Mouse (Mus musculus): ENCODE results near the gene Lif.

- TF ChIP-seq CTCF (IDR thresholded peaks at IDR 0.05; ENCODE audit: borderline replicate concordance, extremely low read depth, insufficient read depth, insufficient read length) (no peak), POLR2A (IDR thresholded peaks at IDR 0.05; ENCODE audit: borderline replicate concordance, extremely low read depth, insufficient read depth, insufficient read length, poor library complexity, severe bottlenecking) (no peak)
Measured at GRCm38 (mm10) chr11:4235052-4235655, 22.2 kb upstream of the Lif start.

Data from brain, embryonic 14.5 days (tissue).